Mouse (Mus musculus): ENCODE results near the gene Hspb9. TPM values are rescaled to one million over a fixed set of nuclear protein-coding genes. Genes with fewer than 3 reads are reported as not detected.

Hspb9 gene
- total RNA-seq, 1 experiment from 2014 or later = not detected

DNA sequence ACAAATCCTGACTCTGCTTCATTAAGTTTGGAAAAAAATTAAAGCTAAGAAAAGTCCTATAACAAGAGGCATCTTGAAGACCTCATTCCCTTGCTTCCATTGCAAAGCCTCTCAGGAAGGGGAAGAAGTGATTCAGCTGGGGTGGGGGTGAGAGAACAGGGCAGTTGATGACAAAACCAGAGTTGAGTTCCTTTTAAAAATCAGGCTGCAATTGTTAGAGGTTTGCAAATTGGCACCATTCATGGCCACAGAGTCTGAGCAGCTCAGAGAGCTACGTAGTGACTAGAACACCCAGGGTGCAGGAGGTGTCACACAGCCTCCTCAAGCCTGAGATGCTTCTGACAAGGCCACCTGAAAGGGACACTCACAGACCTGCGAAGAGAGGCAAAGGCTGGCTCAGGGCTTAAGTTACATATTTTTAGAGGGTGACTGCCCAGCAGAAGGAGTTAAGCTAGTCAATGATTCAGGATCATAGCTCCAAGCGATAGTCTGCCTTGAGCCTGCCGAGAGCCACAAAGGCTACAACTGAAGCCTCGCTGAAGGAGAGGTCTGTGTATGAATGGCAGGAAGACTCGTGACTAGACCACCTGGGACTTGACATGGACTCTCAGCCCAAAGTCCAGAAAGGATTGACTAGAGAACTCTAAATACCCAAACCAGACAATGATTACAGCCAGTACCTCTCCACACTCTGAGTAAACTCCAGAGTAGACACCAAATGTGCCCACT lies 17.0 kb downstream of the Hspb9 start:
- DNase-seq = no peak

DNA sequence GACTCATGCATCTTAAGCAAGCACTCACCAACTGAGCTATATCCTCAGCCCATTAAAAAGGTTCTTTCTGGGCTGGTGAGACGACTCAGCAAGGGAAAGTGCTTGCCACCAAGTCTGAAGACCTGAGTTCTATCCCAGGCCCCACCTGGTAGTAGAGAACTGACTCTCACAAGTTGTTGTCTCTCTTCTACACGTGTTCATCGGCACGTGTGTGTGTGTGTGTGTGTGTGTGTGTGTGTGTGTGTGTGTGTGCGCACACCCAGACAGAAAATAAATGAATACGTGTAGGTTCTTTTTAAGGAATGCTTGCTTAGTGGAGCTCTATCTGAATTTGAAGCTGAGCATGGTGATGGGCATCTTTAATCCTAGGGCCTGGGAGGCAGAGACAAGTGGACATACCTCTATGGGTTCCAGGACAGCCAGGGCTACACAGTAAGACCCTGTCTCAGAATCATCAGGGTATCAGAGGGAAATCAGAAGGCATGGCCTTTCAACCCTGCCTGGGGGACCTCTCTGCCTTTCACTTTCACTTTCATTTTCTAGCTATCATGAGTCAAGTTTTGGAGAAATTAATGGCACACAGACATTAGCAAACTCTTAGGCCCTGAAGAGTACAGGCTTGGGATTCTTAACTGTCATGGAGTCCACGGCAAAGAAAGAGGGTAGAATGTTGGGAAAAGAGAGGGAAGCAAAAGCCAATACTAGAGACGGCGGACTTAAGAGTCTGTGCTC lies 21.6 kb downstream of the Hspb9 start:
- DNase-seq = no peak

DNA sequence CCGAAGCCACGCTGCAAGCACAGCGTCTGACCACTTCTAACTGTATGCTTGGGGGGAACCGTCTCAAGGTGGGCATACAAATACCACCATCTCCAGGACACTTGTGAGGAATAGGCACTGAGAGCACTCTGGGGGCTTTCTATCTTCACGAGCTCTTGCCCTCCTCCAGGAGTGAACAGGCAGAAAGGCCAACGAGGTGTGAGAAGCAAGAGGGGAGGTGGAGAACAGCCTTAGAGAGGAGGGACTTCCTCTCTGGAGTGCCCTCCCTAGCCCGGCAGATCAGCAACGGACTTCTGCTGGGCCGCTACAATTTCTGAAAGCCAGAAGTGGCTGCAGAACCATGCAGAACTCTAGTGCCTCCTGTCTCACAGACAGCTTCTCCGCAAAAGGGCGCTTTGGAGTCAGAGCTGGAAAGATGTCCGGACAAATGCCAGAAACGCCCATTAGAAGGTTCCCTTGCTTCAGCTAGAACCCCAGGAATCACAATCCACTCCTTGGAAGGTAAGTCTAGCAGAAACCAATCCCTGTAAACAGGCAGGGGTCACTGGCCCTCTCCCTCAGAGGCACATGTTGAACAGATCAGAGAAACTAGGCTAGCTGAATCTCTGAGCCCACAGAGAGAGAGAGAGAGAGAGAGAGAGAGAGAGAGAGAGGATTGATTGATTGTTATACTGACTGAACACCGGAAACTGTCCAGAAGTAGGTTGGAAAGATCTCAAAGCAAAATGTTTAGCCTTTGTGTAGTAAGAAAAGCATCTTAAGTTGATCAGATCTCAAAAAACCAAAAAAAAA lies 22.5 kb downstream of the Hspb9 start:
- DNase-seq = no peak

DNA sequence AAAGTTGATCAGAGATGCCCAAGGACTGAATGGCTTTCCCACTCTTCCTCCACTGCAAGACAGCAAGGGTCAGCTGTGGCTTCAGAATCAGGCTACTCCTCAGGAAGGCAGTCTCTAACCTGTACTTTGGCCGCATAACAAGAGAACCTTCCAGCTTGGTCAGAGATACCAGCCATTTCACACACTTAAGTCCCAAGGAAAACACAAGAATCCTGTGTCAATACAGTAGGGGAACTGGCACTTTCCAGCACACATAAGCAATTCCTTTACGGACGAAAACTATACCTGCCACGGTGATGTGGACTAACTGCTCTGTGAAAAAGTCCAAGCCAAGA lies 23.1 kb downstream of the Hspb9 start:
- DNase-seq = no peak

DNA sequence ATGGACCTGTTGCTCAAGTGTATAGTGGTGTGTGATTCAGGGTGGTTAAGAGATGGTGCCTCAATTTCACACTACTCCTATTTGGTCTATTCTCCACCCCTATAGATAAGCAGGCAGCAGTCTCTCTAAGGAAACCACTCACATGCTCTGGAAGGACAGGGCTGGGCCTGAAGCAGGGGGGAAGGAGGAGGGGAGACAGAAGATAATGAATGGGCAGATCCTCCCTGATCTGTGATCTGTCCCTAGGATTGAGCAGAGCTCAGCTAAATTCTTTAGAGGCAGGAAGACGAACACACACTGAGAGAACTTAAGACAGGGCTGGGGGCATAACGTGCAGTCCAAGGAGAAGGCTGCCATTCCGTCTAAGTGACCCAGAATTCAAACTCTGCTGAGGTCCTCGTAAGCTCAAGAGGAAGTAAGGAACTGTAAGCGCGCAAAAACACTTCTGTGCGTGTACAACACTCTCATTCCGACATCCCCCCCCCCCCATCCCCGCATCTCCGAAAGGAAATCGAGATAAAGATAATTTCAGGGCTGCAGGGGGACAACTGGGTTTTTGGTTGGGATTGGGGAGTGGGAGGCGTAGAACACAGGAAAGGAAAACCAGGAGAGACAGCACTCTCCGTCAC lies 23.6 kb downstream of the Hspb9 start:
- DNase-seq = peak; percentile 42

DNA sequence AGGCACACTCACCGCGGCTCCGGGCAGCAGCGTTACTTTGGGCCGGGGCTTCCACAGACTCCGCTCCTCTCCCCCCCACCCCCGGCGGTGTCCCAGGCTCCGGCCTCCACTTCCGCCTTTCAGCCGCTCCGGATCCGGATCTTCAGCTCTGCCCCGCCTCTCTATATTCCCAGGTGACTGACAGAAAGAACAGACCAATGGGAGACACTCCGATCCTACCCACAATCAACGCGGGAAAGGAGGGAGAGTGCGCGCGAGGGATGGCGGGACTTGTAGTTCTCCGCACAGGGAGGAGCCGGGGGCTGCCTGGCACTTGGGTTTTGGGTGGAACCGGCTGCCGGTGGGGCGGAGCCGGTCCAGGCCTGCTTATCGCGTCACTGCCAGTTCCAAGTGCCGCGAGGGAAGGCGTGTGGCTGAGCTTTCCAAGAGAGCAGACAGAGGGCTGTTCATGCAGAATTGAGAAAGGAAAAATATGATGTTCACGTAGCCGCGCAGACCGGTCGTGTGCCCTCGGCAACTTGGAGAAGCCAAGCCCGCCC lies 24.5 kb downstream of the Hspb9 start, which contains the start of gene Rab5c:
Gene Rab5c, minus strand, starts transcription at position 150 of the 539 bp plus-strand sequence.
- DNase-seq = peak; percentile 100

DNA sequence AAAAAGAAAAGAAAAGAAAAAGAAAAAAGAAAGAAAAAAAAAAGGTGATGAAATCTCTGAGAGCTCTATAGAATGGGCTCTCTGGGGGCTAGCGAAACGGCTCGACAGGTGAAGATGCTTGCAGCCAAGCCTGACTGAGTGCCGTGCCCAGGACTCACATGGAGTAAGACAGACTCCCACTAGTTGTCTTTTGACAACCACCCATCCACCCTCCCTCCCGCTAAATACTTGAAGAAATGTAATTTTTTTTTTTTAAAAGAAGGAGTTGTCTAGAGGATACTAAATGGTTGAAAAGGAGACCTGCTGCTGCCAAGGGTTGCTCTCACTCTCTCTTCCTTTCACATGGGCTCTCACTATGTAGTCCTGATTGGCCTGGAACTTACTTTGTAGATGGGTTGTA lies 25.1 kb downstream of the Hspb9 start:
- no peak for DNase-seq

DNA sequence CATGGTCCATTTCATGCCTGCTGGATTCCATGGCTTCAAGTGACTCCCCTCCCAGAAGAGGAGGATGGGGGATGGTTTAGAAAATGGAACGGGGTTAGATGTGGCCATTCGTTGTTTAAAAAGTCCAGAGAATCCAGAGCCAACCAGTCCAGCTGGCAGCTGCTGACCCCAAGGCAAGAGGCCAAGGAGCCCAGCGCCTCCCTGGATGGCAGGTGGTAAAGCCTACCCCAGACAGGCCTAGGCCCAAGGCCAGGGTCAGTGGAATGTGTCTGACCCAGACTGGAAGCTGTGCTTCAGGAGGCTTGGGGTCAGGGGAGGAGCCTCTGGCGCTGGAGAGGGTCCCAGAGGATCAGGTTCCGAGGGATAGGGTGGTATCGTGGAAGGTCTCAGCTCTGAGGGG lies 27.7 kb downstream of the Hspb9 start:
- peak; percentile 68 for DNase-seq

DNA sequence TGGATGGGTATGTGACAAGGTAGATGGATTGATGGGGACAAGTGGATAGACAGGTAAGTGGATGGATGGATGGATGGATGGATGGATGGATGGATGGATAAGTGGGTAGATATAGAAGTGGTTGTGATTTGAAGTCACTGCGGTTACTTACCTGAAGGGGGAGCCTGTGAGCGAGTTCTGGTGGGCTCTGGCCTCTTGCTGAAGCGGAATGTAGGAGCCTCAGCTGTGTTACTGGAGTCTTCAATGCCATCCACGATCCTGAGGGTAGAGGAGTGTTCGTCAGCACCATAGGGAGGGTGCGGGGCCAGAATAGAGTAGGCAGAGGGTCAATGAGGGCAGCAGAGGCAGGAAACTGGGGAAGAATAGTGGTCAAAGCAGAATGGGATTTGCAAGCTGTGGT lies 31.4 kb downstream of the Hspb9 start:
- peak; percentile 66 for DNase-seq

DNA sequence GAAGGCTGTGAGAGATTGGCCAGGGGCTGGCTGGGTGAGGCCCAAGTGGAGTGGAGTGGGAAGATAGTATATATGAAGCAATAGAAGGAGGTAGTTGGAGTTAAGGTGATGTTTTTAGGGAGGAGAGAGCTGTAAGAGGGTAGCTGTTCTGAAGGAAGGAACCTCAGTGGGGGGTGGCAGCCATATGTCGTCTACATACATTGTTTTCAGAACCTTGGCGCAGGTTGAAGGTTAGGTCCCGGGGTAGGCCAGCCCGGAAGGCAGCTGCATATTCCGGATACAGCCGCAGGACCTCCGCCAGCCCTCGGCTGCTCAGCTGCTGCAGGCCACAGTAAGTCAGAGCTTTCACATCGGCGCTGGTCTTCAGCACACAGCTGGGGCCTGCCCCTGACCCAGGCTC lies 32.9 kb downstream of the Hspb9 start:
- DNase-seq = no peak

DNA sequence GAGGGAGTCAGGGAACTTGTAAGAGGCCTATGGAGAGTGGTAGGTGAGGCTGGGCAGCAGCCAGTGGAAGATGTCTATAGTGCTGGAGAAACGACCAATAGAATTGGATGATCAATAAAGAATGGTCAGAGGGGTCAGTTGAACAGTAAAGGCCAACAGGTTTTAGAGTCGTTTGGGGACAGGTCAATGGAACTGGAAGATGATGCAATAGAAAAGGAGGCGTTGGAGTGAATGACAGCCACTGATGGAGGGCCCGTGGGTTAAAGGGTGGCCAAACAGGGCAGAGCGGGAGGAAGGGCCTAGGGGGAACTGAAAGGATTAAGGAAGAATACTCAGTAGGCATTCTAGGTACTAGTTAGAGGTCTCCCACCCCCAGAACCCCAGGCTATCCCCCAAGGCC lies 33.5 kb downstream of the Hspb9 start:
- DNase-seq = no peak

DNA sequence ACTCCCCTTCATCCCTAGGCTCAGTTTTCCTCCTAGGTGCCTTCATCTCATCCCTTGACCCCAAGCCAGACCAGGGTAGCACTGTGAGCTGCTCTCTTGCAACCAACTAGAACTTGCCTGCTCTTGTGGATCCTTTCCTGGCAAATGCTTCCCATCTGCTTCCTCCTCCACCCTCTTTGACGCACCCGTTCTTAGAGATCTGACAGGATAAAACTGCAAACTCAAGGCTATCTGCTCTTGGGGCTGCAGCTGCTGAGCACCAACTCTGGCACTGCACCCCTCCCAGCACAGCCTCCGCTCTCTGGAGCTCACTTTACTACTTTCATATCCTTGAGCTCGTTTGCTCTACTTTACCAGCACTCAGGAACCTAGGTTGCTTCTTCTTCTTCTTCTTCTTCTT lies 35.0 kb downstream of the Hspb9 start:
- DNase-seq = no peak

DNA sequence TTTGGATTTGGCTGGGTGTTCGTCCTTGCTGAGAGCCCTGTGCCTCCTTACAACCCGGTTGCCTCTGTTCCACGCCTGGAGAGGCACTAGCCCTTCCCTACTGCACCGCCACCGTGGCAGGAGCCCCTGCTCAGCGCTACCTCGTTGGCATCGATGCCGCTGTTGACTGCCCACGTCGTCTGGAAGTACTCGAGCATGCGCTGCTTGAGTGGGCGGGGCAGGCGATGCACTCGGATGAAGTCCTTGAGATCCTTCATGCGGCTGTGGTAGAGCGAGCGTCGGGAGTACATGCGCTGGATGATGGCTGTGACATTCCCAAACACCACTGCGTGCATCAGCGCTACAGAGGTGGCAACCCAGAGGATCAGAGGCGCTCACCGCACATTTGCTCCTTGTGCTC lies 35.8 kb downstream of the Hspb9 start:
- DNase-seq = peak; percentile 38

DNA sequence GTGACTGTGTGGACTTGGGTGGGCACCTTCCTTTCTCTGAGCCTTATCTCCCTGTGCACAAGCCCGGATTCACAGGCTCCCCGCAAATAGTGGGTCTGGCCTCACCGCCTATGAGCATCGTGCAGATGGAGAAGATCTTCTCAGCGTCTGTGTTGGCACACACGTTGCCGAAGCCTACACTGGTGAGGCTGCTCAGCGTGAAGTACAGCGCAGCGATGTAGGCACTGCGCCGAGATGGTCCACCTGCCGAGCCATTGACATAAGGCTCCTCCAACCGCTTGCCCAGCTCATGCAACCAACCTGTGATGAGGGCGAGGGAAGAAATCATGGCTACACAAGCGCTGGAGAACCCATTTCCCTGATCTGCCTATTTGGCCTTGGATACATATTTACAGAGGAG lies 36.5 kb downstream of the Hspb9 start:
- no peak for DNase-seq

DNA sequence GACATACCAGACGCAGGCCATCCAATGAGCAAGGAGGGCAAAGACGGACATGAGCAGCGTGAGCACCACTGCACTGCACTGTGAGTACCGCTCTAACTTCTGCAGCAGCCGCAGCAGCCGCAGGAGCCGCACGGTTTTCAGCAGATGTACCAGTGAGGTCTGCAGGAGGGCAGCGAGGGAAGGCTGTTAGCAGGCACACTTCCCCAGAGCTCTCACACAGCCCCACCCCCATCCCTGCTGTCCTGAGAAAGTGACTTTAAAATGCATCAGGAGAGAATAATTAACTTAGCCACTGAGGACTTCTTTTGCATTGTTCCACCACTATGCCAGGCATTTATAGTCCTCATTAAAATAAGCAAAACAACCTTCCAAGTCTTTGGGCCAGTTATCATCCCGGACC lies 38.6 kb downstream of the Hspb9 start:
- DNase-seq = no peak

DNA sequence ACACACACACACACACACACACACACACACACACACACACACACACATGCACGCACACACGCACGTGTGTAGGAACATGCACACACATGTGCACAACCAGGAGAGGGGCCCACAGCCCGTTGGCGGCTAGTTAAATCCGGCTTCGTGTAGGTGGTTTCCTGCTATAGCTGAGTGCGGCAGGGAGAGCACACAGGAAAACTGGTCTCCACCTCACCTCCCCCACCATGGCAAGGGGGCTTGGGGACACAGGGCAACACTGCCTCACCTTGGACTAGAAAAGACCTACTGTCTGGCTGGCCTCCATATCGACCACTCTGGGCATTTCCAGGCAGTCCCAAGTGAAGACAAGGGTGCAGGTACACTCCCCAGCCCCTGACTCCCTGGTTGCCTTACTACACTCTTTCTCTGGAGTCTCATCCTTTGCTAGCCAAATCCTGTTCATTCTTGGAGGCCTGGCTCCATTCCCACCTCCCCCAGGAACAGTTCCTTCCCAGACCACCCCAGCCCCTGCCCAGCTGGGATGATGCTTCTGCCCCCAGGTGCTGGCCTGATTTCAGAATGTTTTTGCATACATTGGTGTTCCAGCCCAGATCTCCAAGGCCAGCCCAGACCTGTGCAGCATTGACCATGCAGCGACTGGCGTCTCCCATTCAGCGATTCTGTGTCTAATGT lies 40.5 kb downstream of the Hspb9 start:
- DNase-seq = no peak

DNA sequence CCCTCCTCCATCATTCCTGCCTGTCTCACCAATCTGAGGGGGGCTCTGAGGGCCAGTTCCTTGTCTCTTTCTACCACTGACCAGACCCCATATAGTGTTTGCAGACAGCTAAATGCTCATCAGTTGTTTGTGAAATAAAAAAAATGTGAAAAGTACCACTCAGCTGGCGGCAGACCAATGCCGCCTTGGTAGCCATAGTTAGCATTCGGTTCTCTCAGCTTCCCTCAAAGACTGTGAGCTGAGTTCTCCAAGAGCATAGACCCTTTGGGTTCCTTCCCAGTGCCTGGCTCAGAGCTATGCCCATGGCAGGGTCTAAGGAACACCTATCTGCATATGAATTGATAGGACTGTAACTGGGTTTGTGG lies 41.0 kb downstream of the Hspb9 start:
- no peak for DNase-seq

DNA sequence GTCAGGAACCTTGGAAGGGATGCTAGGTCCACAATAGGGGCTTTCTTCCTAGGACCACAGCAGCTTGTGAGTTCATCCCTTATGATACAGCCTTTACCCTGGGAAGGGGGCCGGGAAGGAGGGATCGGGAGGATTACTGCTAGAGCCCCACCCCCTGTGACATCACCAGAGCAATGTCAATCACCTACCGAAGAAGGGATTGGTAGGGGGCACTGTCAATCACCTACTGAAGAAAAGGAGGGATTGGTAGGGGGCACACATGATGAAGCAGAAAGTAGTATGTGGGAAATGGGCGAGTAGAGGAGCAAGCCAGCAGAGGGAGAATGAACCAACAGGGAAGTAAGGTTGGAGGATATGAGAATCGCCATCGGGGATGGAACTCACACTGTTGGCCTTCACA lies 42.8 kb downstream of the Hspb9 start:
- DNase-seq = no peak

DNA sequence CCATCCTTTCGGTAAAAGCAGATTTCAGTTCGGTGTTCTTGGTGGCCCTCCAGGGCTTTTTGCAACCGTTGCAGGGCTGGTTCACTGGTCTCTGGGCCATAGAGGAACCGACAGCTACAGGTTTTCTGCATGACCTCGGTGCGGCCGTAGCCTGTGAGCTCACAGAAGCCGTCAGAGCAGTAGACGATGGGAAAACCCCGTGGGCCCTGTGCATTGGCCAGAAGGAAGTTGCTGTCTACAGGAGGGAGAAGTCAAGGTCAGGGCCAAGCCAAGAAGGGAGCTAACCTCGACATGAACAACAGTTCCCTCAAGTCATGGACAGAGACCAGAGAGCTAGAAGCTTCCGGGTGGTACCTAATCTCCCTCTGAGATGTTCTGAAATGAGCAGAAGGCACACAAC lies 43.9 kb downstream of the Hspb9 start:
- DNase-seq = no peak

DNA sequence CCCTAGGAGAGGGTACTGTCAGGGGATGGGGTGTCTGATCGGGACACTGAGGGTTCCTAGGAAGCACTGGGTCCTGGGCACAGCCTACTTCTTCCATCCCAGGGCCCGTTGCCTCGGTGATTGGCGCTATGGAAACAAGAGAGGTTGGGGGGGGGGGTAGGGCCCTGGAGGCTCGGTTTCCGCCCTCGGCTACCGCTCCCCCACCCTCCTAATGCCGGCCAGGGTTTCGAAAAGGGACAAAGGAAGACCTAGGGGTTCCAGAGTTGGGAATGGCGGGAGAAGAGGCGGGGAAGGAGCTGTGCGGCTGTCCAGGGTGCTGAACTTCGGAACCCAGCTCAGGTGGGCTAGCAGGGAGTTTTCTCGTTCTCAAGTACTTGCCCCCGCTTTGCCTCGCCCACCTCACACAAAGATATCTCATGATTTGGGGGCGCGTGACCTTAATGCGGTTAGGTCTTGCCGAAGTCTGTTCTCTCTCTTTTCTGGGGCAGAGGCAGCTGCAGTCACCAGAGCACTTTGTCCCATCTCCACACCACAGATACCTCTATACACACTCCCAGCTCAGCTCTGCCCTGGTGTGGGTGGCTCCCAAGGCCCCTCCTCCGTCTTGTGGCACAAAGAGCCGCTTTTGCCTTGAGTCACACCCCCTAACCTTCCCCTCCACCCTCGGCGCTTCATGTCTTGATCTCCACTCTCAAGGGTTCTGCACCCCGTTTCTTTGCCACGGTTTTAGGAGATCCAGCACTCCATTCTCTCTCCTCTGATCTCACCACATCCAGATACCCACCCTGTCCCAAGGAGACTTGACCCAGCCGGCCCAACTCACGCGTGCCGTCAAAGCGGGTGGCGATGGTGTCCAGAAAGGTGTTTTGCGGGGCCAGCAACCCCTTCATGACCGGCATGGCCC lies 45.3 kb downstream of the Hspb9 start:
- DNase-seq = peak; percentile 78

Data from adrenal gland, postnatal 14 days (tissue).